Mouse (Mus musculus): ENCODE measurements around the gene Gjd3.
A peak's percentile ranks its signal among the peaks of the same experiment; 100 is the strongest.
"Not testable (repeated sequence)": the region's sequence is repeated elsewhere in the genome, so short reads cannot be mapped to it uniquely, and the experiment has no call there.

Gjd3 gene

DNA sequence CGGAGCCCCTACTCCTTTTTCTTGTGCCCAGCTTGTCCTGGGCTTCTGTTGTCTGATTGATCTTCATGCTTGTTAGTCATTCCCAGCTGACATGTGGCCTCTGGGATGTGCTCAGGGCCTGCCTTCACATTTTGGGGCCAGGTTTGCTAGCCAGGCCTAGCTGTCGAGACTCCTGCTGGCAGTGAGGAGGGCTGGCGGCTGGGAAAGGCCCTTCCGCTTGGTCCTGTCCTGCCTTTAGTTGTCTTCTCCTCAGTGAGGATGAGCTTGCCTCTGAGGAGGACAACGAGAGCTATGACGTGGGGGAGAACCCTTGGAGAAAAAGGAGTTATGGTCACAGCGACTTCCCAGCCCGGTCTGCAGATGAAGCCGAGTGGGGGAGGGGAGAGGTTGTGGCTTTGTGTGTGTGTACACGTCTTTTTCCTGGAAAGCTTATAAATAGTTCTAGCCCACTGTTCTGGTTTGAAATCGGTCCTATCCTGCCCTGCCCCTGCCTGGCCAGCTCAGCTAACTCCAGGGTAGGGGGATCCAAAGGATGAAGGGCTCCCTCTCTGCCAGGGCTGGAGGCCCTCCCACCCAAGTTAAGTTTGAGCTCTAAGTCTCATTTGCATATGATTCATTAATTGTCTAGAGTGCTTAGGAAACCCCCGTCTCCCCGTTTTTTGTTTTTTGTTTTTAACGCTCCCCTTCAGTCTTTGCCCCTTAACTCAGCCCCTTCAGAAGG, 38.9 kb downstream of the Gjd3 start:
- no peak for DNase-seq

DNA sequence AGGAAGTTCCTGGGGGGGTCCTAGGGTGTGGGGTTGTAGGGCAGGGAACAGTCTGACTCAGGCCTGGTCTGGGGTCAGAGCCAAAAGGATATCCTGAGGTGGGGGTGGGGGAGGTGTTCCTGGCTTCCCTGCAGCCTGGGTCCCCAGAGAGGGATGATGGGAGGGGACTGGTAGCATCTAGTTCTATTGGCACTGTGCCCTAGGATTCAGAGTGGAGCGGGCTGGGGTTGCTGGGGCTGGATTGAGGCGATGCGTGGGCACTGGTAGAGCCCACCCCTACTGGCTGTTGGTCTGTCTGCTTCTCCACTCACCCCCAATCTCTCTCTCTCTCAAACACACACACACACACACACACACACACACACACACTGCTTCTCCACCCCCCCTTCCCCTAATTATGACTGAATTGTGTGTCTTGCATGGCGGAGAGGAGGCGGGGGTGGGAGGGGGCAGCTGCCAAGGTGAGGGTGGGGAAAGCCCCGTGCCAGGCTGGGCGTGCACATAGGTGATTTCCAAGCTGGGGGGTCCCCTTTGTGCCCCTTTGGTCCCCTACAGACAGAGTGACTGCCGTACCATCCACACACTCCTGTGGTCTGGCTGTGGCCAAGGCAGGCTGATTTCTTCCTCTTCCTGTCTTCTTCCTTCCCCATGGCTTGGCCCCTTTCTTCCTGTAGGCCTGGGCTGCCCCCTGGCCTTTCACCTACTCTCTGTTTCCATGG, 39.7 kb downstream of the Gjd3 start:
- DNase-seq, result no peak

- DNase-seq, result no peak
These were observed 40.3 kb downstream of the Gjd3 start for GRCm38 (mm10) chr11:98942555-98942922.

- DNase-seq, result no peak
These were observed 40.8 kb downstream of the Gjd3 start for GRCm38 (mm10) chr11:98941826-98942550.

- no peak for DNase-seq
These were observed 41.4 kb downstream of the Gjd3 start for GRCm38 (mm10) chr11:98941341-98941825.

DNA sequence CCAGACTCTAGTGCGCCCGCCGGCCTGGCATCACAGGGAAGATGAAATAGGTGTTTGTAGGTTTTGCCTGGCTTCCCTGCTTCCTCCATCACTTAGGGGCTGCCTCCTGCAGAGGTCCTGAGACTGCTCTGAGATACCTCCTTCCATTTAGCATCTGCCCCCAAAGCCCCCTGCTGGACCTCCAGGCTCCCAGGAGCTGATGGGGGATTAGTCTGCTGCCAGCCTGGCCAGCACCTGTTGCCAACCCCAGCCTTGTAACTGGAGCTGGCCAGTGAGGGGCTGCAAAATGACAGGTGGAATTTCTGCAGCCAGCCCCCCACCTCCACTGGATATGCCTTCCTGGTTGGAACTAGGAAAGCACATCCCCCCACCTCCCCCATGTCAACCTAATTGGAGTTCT, 42.0 kb downstream of the Gjd3 start:
- DNase-seq, result no peak

DNA sequence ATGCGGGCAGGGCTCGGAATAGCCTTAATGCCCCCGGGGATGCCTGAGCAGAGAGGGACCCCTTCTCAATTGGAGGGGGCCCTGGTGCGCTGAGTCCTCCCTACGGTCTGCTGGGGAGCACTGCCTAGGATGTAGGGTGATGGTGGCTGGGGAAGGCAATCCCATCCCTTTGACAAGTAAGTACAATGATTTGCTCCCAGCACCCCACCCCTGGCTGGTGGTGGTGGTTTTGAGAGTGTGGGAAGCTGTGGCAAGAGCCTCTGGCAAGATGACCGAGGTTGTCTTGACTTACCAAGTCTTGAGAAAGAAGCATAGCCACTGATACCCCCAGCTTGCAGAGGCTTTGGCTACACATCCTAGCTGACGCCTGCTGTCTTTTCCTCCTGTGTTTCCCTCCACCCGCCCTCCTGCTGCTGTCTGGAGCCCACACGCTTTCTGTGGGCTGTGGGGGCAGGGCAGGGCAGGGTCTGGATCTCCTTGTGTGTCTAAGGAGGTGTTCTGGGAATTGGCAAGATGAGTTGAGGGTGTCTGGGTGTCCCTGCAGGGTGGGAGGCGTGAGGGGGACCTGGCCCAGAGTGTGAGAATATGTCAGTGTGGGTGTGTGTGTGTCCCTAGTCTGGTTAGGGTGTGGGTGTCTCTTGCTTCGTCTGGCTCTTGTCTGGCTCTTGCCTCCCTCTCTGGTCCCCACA, 42.7 kb downstream of the Gjd3 start:
- peak; percentile 78 for DNase-seq

- DNase-seq, result no peak
These were observed 43.5 kb downstream of the Gjd3 start for GRCm38 (mm10) chr11:98939084-98939952.

DNA sequence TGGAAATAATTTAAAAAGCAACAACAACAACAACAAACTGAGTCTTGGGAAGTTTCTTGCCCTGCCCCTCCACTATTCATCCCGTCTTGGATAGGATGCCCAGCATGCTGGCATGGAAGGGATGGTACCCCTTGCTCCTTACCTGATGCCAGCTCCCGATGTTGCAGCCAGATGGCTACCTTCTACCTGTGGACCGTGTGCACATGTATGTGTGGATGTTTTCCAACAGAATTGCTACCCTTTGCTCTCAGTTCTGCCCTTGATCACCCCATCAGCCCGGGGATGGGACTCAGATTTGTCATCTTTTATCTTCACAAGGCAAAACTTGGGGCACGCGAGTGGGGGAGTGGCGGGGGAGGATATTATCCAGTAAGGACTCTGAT, 44.1 kb downstream of the Gjd3 start:
- no peak for DNase-seq

DNA sequence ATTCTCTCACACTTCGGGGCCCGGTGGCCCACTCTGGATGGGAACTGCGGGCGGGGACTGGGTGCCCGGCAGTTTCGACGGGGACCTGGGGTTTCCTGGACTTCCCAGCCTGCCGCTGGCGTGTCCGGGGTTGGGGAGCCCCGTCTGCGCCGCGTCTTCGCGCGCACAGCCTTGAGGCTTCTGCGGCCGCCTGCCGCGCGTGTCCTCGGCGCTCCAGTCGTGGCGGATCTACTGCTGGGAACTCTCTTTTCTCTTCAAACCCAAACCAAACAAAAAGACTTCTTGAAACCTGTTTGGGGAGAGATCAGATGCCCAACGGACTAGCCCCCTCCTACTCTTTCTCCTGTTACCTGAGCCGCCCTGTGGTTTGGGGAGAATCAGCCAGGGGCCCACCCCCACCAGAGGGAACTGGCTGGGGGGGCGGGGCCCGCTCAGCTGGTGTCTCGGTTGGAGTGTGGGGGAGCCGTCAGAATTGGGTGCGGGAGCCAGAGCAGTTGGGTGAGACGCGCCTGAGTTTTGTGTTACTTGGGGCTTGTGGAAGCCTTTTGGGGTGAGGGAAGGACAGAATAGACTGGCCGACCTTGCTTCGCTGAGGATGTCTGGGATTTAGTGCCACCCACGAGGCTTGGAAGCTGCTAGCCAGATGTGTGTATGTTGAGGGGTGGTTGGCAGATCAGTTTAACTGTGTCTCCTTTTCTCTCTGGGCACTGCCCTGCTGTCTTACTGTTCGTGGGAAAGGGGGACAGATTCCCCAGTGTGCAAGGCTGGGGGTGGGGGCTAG, 44.7 kb downstream of the Gjd3 start:
- no peak for DNase-seq

DNA sequence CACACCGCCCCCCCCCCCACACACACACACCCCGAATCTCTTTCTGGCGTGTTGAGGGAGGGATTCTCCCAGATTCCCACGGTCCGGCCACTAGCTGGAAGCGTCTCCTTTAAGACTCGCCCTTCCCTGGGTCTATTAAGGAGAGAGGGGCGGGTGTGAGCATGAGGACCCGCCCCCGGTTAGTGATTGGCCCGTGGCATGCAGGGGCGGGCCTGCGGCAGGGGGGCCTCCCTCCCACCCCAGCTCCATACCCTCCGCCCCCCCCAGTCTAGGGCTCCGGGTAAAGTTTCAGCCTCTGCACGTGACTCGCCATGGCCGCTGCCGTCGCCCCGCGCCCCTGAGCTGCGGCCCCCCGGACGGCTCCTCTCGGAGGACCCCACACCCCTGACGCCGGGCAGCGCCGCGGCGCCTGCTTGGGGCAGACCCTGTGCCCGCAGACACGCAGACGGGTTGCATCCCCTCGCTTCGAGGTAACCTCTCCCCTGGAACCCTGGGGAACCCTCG, 45.4 kb downstream of the Gjd3 start:
- DNase-seq, result peak; percentile 76

DNA sequence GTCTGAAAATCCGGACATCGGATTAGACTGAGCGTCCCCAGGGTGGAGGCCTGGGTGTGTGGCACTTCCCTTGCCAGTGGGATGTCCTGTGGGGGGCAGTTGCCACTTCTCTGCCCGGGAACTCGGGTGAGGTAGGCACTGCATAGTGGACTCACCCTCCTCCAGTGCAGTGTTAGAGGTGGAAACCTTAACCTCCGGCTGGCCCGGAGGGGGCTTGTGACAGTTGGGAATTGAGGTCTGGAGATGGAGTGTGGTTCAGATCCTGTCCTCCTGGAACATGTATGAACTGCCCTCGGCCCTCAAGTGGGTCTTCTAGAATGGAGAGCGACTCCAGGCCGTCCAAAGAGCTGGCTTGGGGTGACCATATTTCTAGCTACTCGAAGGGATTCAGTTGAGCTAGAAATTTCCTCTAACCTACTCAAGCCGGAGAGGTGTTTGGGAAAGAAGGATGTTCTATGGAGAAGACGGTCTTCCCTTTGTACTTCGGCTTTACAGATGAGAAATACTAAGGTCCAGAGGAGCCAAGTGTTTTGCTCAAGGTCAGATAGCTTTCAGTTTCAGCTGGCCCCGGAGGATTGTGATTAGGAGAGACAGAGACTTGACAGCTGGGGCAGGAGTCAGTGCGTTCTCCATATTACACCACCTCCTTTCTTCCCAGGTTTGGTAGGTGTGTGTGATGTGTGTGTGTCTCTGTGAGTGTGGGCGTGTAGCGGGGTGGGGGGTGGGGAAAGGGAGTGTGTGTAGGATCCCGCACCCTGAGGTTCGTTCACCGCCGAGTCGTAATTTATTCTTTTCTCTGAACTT, 46.0 kb downstream of the Gjd3 start:
- DNase-seq, result no peak

DNA sequence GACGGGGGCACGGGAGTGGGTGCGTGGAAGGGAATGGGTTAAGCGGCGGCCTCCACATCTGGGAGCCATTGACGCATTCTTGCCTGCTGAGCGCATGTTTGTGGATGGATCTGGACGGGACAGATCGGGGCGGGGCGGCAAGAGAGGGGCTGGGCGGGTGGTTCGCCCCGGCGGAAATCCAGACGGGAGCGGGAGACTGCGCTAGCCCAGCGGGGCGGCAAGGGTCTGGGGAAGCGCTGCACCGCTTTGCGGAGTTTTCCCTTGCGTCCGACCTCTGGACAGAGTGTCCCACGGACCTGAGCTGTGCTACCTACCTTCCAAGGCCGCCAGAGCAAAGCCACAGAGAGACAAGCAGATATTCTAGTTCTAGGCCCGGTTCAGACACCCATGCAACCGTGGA, 46.6 kb downstream of the Gjd3 start:
- no peak for DNase-seq

- no peak for DNase-seq
These were observed 47.7 kb downstream of the Gjd3 start for GRCm38 (mm10) chr11:98935123-98935522.

DNA sequence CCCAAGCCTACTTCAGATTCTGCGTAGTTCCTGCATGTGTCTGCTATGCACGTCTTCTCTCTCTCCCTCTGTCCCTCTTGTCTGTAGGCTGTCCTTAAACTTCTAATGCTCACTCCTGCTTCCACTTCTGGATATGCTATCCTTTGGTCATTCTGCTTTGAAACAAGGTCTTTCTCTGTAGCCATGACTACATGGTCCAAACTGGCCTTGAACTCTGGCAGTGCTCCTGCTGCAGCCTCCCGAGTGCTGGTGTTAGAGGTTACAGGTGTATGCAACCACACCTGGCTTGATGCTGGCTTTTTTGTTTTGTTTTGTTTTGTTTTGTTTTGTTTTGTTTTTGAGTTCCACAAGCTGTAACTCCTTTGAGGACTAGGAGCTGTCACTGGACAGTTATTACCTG, 48.4 kb downstream of the Gjd3 start:
- no peak for DNase-seq

- DNase-seq, result not testable (repeated sequence)
These were observed 49.0 kb downstream of the Gjd3 start for GRCm38 (mm10) chr11:98933847-98934246.

DNA sequence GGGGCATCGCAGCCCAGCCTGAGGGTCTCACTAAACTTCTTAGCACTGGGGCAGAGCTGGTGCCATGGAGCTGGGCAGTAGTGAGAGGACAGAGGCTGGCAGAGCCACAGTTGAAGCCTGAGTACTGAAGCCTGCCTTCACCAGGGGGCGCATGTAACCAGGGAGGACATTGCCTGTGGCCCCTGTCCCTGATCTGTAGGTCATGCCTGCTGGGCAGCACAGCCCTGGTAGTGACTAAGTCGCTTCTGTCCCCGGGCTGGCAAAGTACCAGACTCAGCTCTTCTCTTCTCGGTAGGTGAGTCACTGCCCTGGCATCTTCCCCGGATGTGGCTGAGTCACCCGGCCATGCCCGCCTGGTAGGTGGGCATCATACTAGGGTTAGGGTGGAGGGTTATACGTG, 49.7 kb downstream of the Gjd3 start:
- peak; percentile 83 for DNase-seq

DNA sequence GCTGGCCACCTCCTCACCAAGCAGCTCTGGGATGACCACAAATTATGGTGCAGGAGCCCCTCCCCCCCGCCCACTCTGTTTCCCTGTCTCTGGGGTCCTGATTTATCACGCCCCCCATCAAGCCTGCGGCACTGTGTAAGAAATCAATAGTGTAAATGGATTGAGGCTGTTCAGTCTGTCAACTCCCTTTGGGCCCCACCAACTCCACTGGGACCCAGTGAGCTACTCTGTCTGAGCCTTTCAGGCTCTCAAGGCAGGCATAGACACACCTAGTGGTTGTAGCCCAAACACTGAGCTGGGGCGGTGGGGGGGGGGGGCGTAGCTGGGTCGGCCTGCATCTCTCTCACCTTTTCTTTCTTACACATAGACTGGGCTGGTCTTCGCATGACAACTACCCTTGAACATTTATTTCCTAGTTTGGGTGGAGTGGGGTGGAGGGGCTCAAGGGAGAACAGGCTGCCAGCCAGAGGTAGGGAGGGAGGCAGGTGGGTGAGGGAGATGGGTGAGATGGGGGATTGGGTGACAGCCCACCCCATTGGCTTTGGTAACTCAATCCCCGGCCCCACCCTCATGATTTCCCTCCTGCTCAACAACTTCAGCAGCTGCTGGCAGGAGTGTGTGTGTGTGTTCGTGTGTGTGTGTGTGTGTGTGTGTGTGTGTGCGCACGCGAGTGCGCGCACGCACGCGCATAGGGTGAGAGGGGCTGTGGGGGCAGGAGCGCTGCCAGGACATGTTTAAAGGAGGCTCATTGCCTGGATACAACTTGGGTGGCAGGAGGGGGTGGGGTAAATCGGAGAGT, 50.3 kb downstream of the Gjd3 start:
- no peak for DNase-seq

Data from right cerebral cortex, adult 18-20 months (tissue).